Mouse (Mus musculus) MEL (cell line): ENCODE data around the gene Klhdc8a. TPM values are rescaled to one million over a fixed set of nuclear protein-coding genes. Genes with fewer than 3 reads are reported as not detected.

Source experiments
- DNase-seq: peaks from one replicate; pipeline ENCODE4 v3.0.0; 2011; ENCODE audit warnings: low read depth, low spot score
- H3K27ac ChIP-seq: 2 replicates; pipeline ENCODE4 v1.5.1; 2012; ENCODE audit warnings: low read depth, mild to moderate bottlenecking, control low read depth, low read length, moderate library complexity; ENCODE audit not compliant: control insufficient read depth
- H3K27me3 ChIP-seq, 2 experiments: fragments of 150-350 bp in 1 of 2; sonication (generic) in 1 of 2; 2 replicates each; pipeline ENCODE4 v1.6.1; 2012; ENCODE audit warnings: low read length in 2 of 2, mild to moderate bottlenecking in 2 of 2, improper control_type of control experiment in 1 of 2, moderate library complexity in 1 of 2; ENCODE audit not compliant: insufficient read depth in 2 of 2, control insufficient read depth in 1 of 2
- H3K36me3 ChIP-seq, 2 experiments: 2 replicates each; pipeline ENCODE4 v1.6.1; 2012 to 2014; ENCODE audit warnings: low read length in 2 of 2, improper control_type of control experiment in 1 of 2, inconsistent platforms in 1 of 2, mild to moderate bottlenecking in 1 of 2; ENCODE audit not compliant: insufficient read depth in 2 of 2, control insufficient read depth in 1 of 2
- H3K4me1 ChIP-seq, 2 experiments: fragments of 150-350 bp in 1 of 2; sonication (generic) in 1 of 2; 2 replicates each; pipeline ENCODE4 v1.6.1; 2012; ENCODE audit warnings: low read length in 2 of 2, improper control_type of control experiment in 1 of 2, mild to moderate bottlenecking in 1 of 2; ENCODE audit not compliant: insufficient read depth in 2 of 2, control insufficient read depth in 1 of 2
- H3K4me3 ChIP-seq, 2 experiments: fragments of 150-350 bp in 1 of 2; sonication (generic) in 1 of 2; 2 replicates each; pipeline ENCODE4 v1.5.1; 2012; ENCODE audit warnings: low read depth in 2 of 2, low read length in 2 of 2, mild to moderate bottlenecking in 2 of 2, moderate library complexity in 2 of 2, control low read depth in 1 of 2, improper control_type of control experiment in 1 of 2; ENCODE audit not compliant: control insufficient read depth in 1 of 2, insufficient read depth in 1 of 2
- H3K79me2 ChIP-seq: 2 replicates; pipeline ENCODE4 v1.6.1; 2012; ENCODE audit warnings: mild to moderate bottlenecking, low read length, moderate library complexity; ENCODE audit not compliant: control insufficient read depth, poor library complexity, insufficient read depth
- H3K9ac ChIP-seq: 2 replicates; pipeline ENCODE4 v1.6.1; 2012; ENCODE audit warnings: low read depth, mild to moderate bottlenecking, control low read depth, low read length, moderate library complexity; ENCODE audit not compliant: control insufficient read depth, poor library complexity, severe bottlenecking
- H3K9me3 ChIP-seq: fragments of 150-350 bp; sonication (generic); replicated peaks from 2 replicates; pipeline ENCODE4 v1.6.1; 2012; ENCODE audit warnings: mild to moderate bottlenecking, low read length, improper control_type of control experiment, moderate library complexity; ENCODE audit not compliant: insufficient read depth
- CHD1 ChIP-seq: IDR thresholded peaks from 2 replicates; pipeline ENCODE4 v1.6.1; 2012; ENCODE audit warnings: low read depth, mild to moderate bottlenecking, inconsistent platforms, low read length, improper control_type of control experiment
- CHD2 ChIP-seq: IDR thresholded peaks from 2 replicates; pipeline ENCODE4 v1.6.1; 2011; ENCODE audit warnings: low read length, improper control_type of control experiment
- CTCF ChIP-seq, 3 experiments: IDR thresholded peaks in 2 of 3; conservative IDR thresholded peaks in 1 of 3; 2 replicates each; pipeline ENCODE4 v1.5.1; 2011 to 2012; ENCODE audit warnings: low read length in 3 of 3, low read depth in 2 of 3, mild to moderate bottlenecking in 2 of 3, improper control_type of control experiment in 1 of 3, inconsistent platforms in 1 of 3, mixed read lengths in 1 of 3, moderate library complexity in 1 of 3; ENCODE audit not compliant: control insufficient read depth in 1 of 3, insufficient read depth in 1 of 3, poor library complexity in 1 of 3, severe bottlenecking in 1 of 3
- ETS1 ChIP-seq: IDR thresholded peaks from 2 replicates; pipeline ENCODE4 v1.6.1; 2012; ENCODE audit warnings: low read depth, mild to moderate bottlenecking, inconsistent platforms, low read length, improper control_type of control experiment, moderate library complexity
- GATA1 ChIP-seq: IDR thresholded peaks from 2 replicates; pipeline ENCODE4 v1.6.1; 2011; ENCODE audit warnings: low read depth, low read length, improper control_type of control experiment
- JUND ChIP-seq: IDR thresholded peaks from 2 replicates; pipeline ENCODE4 v1.6.1; 2011; ENCODE audit warnings: low read depth, mild to moderate bottlenecking, improper control_type of control experiment, low read length
- MAFK ChIP-seq: IDR thresholded peaks from 2 replicates; pipeline ENCODE4 v1.6.1; 2011; ENCODE audit warnings: low read depth, mild to moderate bottlenecking, low read length, improper control_type of control experiment, borderline replicate concordance
- MAX ChIP-seq: IDR thresholded peaks from 2 replicates; pipeline ENCODE4 v1.6.1; 2011; ENCODE audit warnings: low read length, improper control_type of control experiment
- MAZ ChIP-seq: IDR thresholded peaks from 2 replicates; pipeline ENCODE4 v1.6.1; 2012; ENCODE audit warnings: low read depth, mild to moderate bottlenecking, inconsistent platforms, low read length, improper control_type of control experiment
- MXI1 ChIP-seq: IDR thresholded peaks from 2 replicates; pipeline ENCODE4 v1.6.1; 2011; ENCODE audit warnings: mild to moderate bottlenecking, low read depth, low read length, improper control_type of control experiment
- MYB ChIP-seq: IDR thresholded peaks from 2 replicates; pipeline ENCODE4 v1.6.1; 2011; ENCODE audit warnings: mild to moderate bottlenecking, low read depth, low read length, improper control_type of control experiment
- NRF1 ChIP-seq: IDR thresholded peaks from 2 replicates; pipeline ENCODE4 v1.6.1; 2014; ENCODE audit warnings: low read depth, mild to moderate bottlenecking, inconsistent platforms, low read length, improper control_type of control experiment, moderate library complexity; ENCODE audit not compliant: poor library complexity, insufficient read depth, severe bottlenecking
- POLR2A ChIP-seq, 2 experiments: IDR thresholded peaks; 2 replicates each; pipeline ENCODE4 v1.6.1; 2011 to 2012; ENCODE audit warnings: low read length in 2 of 2, mild to moderate bottlenecking in 2 of 2, control low read depth in 1 of 2, improper control_type of control experiment in 1 of 2, low read depth in 1 of 2, moderate library complexity in 1 of 2; ENCODE audit not compliant: control insufficient read depth in 1 of 2, insufficient read depth in 1 of 2, poor library complexity in 1 of 2
- POLR2AphosphoS2 ChIP-seq: IDR thresholded peaks from 2 replicates; pipeline ENCODE4 v1.6.1; 2011; ENCODE audit warnings: low read length, improper control_type of control experiment
- POLR2AphosphoS5 ChIP-seq: IDR thresholded peaks from 2 replicates; pipeline ENCODE4 v1.6.1; 2012; ENCODE audit warnings: low read depth, borderline replicate concordance, mild to moderate bottlenecking, inconsistent platforms, low read length, moderate library complexity, mixed read lengths
- RAD21 ChIP-seq: IDR thresholded peaks from 2 replicates; pipeline ENCODE4 v1.6.1; 2011; ENCODE audit warnings: mild to moderate bottlenecking, low read depth, low read length, improper control_type of control experiment
- RCOR1 ChIP-seq: IDR thresholded peaks from 2 replicates; pipeline ENCODE4 v1.6.1; 2012; ENCODE audit warnings: low read depth, mild to moderate bottlenecking, inconsistent platforms, low read length, improper control_type of control experiment
- SIN3A ChIP-seq: IDR thresholded peaks from 2 replicates; pipeline ENCODE4 v1.6.1; 2012; ENCODE audit warnings: low read length, improper control_type of control experiment, inconsistent platforms
- TAL1 ChIP-seq: IDR thresholded peaks from 2 replicates; pipeline ENCODE4 v1.6.1; 2012; ENCODE audit warnings: mild to moderate bottlenecking, inconsistent platforms, low read length, moderate library complexity, mixed read lengths
- TBP ChIP-seq: IDR thresholded peaks from 2 replicates; pipeline ENCODE4 v1.8.0; 2011; ENCODE audit warnings: low read depth, low read length, improper control_type of control experiment
- USF1 ChIP-seq: IDR thresholded peaks from 2 replicates; pipeline ENCODE4 v1.6.1; 2014; ENCODE audit warnings: low read depth, mild to moderate bottlenecking, inconsistent platforms, low read length, improper control_type of control experiment, moderate library complexity
- USF2 ChIP-seq, 2 experiments: IDR thresholded peaks; 2 replicates each; pipeline ENCODE4 v1.6.1; 2011 to 2012; ENCODE audit warnings: improper control_type of control experiment in 2 of 2, low read length in 2 of 2, borderline replicate concordance in 1 of 2, inconsistent platforms in 1 of 2, low read depth in 1 of 2, mild to moderate bottlenecking in 1 of 2; ENCODE audit not compliant: insufficient read depth in 1 of 2
- ZC3H11A ChIP-seq: IDR thresholded peaks from 2 replicates; pipeline ENCODE4 v1.6.1; 2012; ENCODE audit warnings: low read depth, mild to moderate bottlenecking, inconsistent platforms, low read length, improper control_type of control experiment
- ZMIZ1 ChIP-seq: IDR thresholded peaks from 2 replicates; pipeline ENCODE4 v1.6.1; 2012; ENCODE audit warnings: low read depth, mild to moderate bottlenecking, inconsistent platforms, low read length, improper control_type of control experiment, moderate library complexity
- polyA plus RNA-seq, 2 experiments: library from polyadenylated mRNA; stranded (reverse) in 1 of 2; unstranded in 1 of 2; fragments of >175 nt in 1 of 2; fragments of >200 nt in 1 of 2; gene quantifications; 2 replicates each; pipeline versions ENCODE4 v1.2.1 to v1.2.4; 2012; ENCODE audit warnings: low replicate concordance in 2 of 2, low read depth in 1 of 2; ENCODE audit not compliant: insufficient read length in 2 of 2, insufficient read depth in 1 of 2, missing spikeins in 1 of 2
- total RNA-seq: library from RNA; depleted of rRNA; stranded (reverse); fragments of 300-350 nt; gene quantifications from 2 replicates; pipeline ENCODE4 v1.2.3, GENCODE M21; 2012

Gene Klhdc8a
- total and polyA plus RNA-seq, 3 experiments, result not detected

GRCm38 (mm10) chr1:132321821-132322580 is 23.6 kb downstream of the Klhdc8a start:
- Histone ChIP-seq H3K4me3 (no peak overlapping the region), H3K9ac (no peak overlapping the region), H3K27me3 (no peaks in the 10 kb centered on the region), H3K36me3 (peaks cover 0 to 10% of the 10 kb centered on the region in 2 experiments; a peak in 2 of 4 replicates), H3K9me3 (no peaks in the 10 kb centered on the region), H3K4me1 (peaks cover 0 to 13% of the 10 kb centered on the region in 2 experiments; a peak in 3 of 4 replicates), H3K27ac (no peak overlapping the region), H3K79me2 (no peaks in the 10 kb centered on the region)
- no peak for DNase-seq
- no peak for TF ChIP-seq JUND
- TF ChIP-seq CHD2, result no peak
- TF ChIP-seq TBP, result no peak
- TF ChIP-seq RAD21, result no peak
- TF ChIP-seq ETS1, result no peak
- no peak for TF ChIP-seq NRF1
- no peak for TF ChIP-seq MYB
- no peak for TF ChIP-seq USF1
- TF ChIP-seq TAL1, result no peak
- TF ChIP-seq MAFK, result no peak
- TF ChIP-seq MAX, result no peak
- TF ChIP-seq GATA1, result no peak
- no peak for TF ChIP-seq POLR2AphosphoS2
- TF ChIP-seq MXI1, result no peak
- no peak for TF ChIP-seq ZMIZ1

GRCm38 (mm10) chr1:132322711-132323542 is 24.5 kb downstream of the Klhdc8a start:
- Histone ChIP-seq H3K4me3 (no peak overlapping the region), H3K9me3 (no peaks in the 10 kb centered on the region), H3K9ac (no peak overlapping the region), H3K27ac (no peak overlapping the region), H3K27me3 (no peaks in the 10 kb centered on the region), H3K36me3 (peaks cover 0 to 6% of the 10 kb centered on the region in 2 experiments; a peak in 2 of 4 replicates), H3K4me1 (peaks cover 0 to 13% of the 10 kb centered on the region in 2 experiments; a peak in 2 of 4 replicates), H3K79me2 (no peaks in the 10 kb centered on the region)
- TF ChIP-seq POLR2A (IDR thresholded peaks at IDR 0.05; ENCODE audit: control insufficient read depth in 1 of 2, insufficient read depth in 1 of 2, low read depth in 1 of 2, low read length in 2 of 2, poor library complexity in 1 of 2), result no peak
- TF ChIP-seq POLR2AphosphoS5, result no peak
- TF ChIP-seq MAZ, result no peak
- no peak for TF ChIP-seq ETS1
- no peak for TF ChIP-seq ZC3H11A
- TF ChIP-seq USF2 (IDR thresholded peaks at IDR 0.05; ENCODE audit: borderline replicate concordance in 1 of 2, insufficient read depth in 1 of 2, low read depth in 1 of 2, low read length in 2 of 2), result no peak
- no peak for TF ChIP-seq POLR2AphosphoS2
- no peak for TF ChIP-seq RCOR1
- TF ChIP-seq SIN3A, result no peak
- no peak for TF ChIP-seq CHD1
- no peak for TF ChIP-seq NRF1
- no peak for TF ChIP-seq TBP
- no peak for TF ChIP-seq CTCF (IDR thresholded peaks at IDR 0.05 in 2 of 3, conservative IDR thresholded peaks at IDR 0.05 in 1 of 3; ENCODE audit: control insufficient read depth in 1 of 3, insufficient read depth in 1 of 3, low read depth in 2 of 3, low read length in 3 of 3, poor library complexity in 1 of 3, severe bottlenecking in 1 of 3)
- no peak for DNase-seq
